Mouse (Mus musculus): ENCODE measurements around the gene Dpp4. TPM values are rescaled to one million over a fixed set of nuclear protein-coding genes. Genes with fewer than 3 reads are reported as not detected.

The Dpp4 gene
- total RNA-seq, 2 experiments from 2014 or later = 1.9 to 3.5 TPM

GRCm38 (mm10) chr2:62368349-62369053 lies 43.5 kb downstream of the Dpp4 start:
- intact Hi-C loops (cut with DNase I) = no loop called here
- no peak for DNase-seq

DNA sequence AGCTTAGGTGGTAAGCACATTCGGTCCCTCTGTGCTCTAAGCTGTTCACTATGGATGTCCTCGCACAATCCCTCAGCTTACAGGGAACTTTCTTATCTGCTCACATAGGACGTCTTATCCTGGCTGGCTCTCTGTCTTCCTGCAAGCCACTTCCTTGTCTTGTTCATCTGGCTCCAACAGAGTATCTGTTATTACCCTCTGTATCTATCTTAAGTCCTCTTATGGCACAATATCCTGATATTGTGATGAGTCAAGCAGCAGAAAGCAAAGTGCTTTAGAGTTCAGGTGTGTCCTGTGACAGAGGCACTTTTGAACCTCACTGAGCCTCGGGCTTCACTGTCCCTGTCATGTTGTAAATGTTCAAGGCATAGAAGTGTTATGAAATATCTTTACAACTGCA lies 48.4 kb downstream of the Dpp4 start:
- DNase-seq = no peak
- intact Hi-C loops (cut with DNase I) = no loop called here

DNA sequence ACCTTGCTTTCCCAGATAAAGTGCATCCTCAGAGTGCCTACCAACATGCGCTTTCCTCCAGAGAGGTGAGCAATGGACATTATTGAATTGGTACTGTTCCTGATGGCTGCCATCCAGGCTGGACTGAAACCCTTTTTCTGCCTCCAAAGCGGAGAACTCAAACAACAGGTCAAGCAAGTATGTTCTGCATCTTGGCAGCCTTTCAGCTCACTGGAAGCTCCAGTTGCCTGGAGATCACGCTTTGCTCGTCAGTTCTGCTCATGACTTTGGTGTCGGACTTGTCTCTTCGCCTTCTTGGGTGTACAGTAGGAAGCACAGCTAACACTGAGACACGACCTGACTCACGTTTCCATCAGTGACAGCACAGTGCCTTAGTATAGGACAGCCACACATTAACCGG lies 49.8 kb downstream of the Dpp4 start:
- intact Hi-C loops (cut with DNase I) = no loop called here
- DNase-seq = no peak

- no peak for DNase-seq
- intact Hi-C loops (cut with DNase I) = no loop called here
Observed at GRCm38 (mm10) chr2:62361514-62361913, 50.5 kb downstream of the Dpp4 start.

DNA sequence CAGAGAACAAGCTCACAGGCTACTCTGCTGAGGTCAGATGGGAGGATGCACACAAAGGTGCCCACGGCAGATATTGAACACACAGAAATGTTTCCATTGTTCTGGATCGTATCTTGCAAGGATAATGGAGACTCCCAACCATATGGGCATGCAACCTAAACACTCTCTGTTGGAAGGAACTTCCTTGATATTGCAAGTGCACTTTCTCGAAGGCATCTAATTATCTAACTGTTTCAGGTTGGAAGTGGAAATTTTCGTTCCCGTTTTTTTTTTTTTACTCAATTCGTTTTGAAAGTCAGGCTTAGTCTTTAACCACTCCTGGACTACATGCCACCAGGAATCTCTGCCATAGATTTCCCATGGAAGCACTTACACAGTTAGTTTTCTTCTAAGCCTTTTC lies 51.2 kb downstream of the Dpp4 start:
- no peak for DNase-seq
- intact Hi-C loops (cut with DNase I) = no loop called here

GRCm38 (mm10) chr2:62357259-62357658 lies 54.8 kb downstream of the Dpp4 start:
- DNase-seq = no peak
- intact Hi-C loops (cut with DNase I) = no loop called here

DNA sequence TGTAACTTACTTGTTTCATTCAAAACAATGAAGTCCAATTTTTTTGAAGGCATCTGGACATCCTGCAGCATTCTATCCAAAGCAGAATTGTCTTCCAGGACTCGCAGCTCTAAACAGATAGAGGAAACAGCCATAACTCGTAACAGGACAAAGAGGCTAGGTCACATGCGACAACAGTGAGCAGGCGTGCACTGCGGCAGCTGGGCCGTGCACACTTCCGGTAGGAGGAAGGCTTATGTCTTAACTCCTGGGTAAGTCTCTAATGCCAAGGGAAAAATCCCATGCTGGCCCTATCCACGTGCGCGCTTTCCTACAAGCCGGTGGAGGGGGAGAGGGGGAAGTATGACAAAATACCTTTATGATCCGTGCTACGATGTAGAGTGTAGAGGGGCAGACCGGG lies 55.4 kb downstream of the Dpp4 start:
- intact Hi-C loops (cut with DNase I) = no loop called here
- no peak for DNase-seq

GRCm38 (mm10) chr2:62355766-62356165 lies 56.3 kb downstream of the Dpp4 start:
- intact Hi-C loops (cut with DNase I) = no loop called here
- DNase-seq = no peak

DNA sequence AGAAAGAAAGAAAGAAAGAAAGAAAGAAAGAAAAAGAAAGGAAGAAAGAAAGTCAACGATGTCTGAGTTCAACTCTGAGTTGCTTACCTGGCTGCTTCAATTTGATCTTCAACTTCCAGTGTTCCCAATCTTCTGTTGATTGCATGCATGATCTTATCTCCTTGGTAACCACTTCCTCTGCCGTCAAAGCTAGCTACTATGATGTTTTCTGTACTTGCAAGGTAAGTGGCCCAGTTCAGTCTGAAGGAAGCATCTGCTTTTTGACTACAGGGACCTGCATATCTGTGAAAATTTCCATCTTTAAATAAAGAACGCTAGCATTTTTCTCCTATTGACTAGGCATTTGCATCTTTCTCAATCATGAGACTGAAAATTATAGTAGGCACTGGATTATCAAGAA lies 60.0 kb downstream of the Dpp4 start:
- intact Hi-C loops (cut with DNase I) = no loop called here
- DNase-seq = no peak

DNA sequence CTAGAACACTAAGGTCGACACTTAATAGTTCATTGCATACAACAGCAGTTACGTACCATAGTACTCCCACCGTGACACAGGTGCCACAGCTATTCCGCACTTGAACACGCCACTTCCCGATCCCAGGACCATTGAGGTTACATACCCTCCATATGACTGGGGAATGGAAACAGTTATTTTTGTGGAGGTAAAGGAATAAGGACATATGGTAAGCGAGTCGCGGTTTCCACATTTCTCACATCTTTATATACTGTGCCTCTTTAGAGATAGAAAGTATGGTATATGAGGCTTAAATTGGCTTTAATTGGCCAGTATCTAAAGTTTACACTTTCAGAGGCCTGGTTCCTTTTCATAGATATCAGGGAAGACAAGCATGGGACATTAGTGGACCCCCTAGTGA lies 64.3 kb downstream of the Dpp4 start:
- DNase-seq = no peak
- intact Hi-C loops (cut with DNase I) = loop anchor here (10.0 kb wide), 1 partner anchor 107 kb away; no protein-coding TSS in a partner anchor

- no peak for DNase-seq
- intact Hi-C loops (cut with DNase I) = loop anchor here (10.0 kb wide), 1 partner anchor 108 kb away; no protein-coding TSS in a partner anchor
Observed at GRCm38 (mm10) chr2:62346771-62347170, 65.3 kb downstream of the Dpp4 start.

GRCm38 (mm10) chr2:62344367-62344766 lies 67.7 kb downstream of the Dpp4 start:
- intact Hi-C loops (cut with DNase I) = loop anchor here (10.0 kb wide), 1 partner anchor 110 kb away; no protein-coding TSS in a partner anchor
- no peak for DNase-seq

GRCm38 (mm10) chr2:62341734-62342128 lies 70.3 kb downstream of the Dpp4 start:
- DNase-seq = no peak
- intact Hi-C loops (cut with DNase I) = loop anchor here (10.0 kb wide), 1 partner anchor 113 kb away; no protein-coding TSS in a partner anchor

DNA sequence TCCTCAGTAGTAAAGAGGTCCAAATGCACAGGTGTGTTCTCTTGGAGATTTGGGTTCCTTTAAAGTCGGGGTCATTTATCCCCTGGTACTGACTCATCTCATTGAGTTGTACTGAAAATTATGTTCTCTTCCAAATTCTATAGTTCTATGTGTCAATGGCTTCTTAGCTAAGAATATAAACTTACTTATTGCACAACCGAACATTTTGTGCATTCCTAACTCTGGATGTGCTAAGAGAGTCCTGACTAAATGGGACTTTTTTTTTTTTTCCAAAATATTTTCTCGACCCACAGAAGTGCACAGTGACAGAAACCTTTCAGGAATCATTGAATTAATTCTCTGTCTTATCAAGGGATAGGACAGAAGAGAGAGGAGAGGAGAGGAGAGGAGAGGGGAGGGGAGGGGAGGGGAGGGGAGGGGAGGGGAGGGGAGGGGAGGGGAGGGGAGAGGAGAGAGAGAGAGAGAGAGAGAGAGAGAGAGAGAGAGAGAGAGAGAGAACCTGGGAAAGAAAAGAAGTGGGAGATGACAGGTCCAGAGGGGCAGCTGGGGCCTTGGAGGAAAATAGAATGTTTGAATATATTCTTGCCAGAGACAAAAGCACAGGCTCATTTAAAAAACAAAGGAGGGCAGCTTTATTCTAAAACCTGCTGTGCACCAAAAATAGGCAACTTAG lies 70.8 kb downstream of the Dpp4 start:
- DNase-seq = no peak
- intact Hi-C loops (cut with DNase I) = loop anchor here (10.0 kb wide), 1 partner anchor 114 kb away; no protein-coding TSS in a partner anchor

GRCm38 (mm10) chr2:62339222-62339944 lies 72.6 kb downstream of the Dpp4 start:
- intact Hi-C loops (cut with DNase I) = no loop called here
- DNase-seq = no peak

DNA sequence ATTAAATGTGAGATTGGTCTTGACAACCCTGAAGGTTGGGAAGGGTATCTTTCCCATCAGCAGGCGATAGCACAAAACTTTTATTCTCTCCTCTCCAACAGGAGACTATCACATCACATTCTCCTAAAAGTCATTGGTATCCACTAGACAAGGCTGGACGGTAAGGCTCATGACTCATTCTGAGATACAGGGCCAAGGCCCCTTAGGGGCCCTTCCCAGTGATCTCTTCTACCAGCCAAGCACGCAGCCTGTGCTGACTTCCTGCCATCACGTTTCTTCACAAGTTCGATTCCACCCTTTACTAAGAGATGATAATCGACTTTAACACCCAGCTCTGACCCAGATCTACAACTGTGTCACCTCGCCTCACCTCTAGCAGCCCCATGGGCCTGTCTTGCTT lies 74.9 kb downstream of the Dpp4 start:
- intact Hi-C loops (cut with DNase I) = no loop called here
- no peak for DNase-seq

DNA sequence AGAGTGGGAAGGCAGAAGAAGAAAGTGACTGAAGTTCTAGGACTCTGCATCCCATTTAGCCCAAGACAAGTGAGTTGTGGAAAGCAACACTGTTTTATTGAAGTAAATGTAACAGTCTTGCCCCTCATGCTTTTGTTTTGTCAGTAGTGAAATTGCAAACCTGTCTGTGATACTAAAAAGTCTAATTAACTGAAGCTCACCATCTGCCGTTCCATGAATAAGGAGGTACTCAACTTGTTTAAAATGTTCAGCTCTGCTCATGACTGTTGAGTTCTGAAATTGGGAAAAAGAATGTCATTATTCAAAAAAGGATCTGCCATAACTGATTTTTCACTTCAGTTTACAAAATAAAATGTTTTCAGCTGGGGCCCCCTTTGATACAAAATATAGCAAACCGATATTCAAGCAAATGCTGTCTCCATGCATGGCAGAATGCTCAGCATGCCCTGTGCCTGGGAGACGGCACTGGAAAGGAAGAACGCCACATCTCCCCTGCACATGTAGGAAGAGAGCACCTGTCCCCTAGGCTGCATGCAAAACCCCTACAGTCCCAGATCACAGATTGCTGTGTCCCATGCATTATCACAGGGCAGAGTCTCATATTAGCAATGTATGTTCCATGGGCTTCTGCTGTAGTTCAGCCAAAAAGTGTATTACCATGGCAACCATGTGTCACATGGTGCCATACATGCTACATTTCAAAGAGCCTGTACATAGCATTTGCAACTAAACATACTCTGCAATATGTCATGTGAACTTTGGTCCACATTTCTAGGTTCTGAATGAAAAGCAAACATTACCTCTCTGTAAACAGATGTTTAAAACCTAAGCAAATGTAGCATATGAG lies 77.4 kb downstream of the Dpp4 start:
- DNase-seq = no peak
- intact Hi-C loops (cut with DNase I) = no loop called here

DNA sequence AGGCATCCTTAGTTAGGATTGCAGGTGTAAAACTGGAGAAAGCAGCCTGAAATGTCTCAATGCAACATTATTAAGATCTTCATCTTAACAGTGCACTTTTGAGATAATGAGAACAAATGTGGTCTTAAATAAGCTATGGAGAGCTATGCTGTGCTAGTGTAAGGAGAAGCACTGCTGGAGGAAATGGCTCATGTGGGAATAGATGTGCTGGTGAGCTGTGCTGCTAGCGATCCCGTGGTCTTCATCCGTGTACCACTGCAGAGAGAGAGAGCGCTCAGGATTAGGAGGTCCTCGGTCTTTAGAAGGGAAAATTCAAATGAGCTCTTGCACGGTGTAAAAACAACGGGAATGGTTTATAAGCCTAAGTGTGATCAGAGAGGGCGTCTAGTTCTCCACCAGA lies 79.6 kb downstream of the Dpp4 start:
- intact Hi-C loops (cut with DNase I) = no loop called here

GRCm38 (mm10) chr2:62331913-62332312 lies 80.1 kb downstream of the Dpp4 start:
- intact Hi-C loops (cut with DNase I) = no loop called here
- no peak for DNase-seq

More for the DNA sequence above, 79.6 kb downstream of the Dpp4 start:
- no peak for DNase-seq

DNA sequence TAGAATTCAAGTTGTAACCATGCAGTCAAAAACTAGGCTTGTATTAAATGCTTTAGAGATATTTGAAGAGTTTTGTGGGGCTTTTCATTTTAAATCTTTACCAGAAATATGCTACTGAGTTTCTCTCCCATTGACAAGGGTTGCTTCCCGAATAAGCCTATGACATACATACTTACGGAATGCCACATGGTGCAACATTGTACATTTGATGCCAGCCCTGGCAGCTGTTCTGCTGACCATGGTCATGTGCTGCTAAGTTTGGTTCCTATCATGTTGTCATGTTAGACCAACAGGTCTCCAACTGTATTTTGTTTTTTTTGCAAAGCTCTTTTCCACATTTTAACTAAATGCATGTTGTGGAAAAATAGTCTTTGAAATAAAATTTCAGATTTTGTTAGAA lies 86.6 kb downstream of the Dpp4 start:
- intact Hi-C loops (cut with DNase I) = no loop called here
- peak in 1 of 2 experiments; percentile 41 for DNase-seq

Data from gastrocnemius, postnatal 36 days (tissue).